Mouse (Mus musculus): Measurements from ENCODE around the gene Yy1. TPM values are rescaled to one million over a fixed set of nuclear protein-coding genes. Genes with fewer than 3 reads are reported as not detected.

Yy1 gene
- total and polyA plus RNA-seq, 2 experiments from 2014 or later = 8.8 to 33.8 TPM

GRCm38 (mm10) chr12:108761209-108761608 lies 31.6 kb upstream of the Yy1 start:
- TF ChIP-seq CTCF (IDR thresholded peaks at IDR 0.05; ENCODE audit: low read depth) = no peak
- Histone ChIP-seq H3K27me3 (ENCODE audit: insufficient read depth, low read length) (no peaks in the 10 kb centered on the region), H3K27ac (ENCODE audit: low read depth, low read length) (no peak overlapping the region), H3K36me3 (ENCODE audit: insufficient read depth) (no peaks in the 10 kb centered on the region), H3K9ac (no peak overlapping the region), H3K4me2 (ENCODE audit: low read depth) (no peak overlapping the region), H3K4me1 (ENCODE audit: insufficient read depth) (no peaks in the 10 kb centered on the region; the same call in 1 of the 2 replicates), H3K9me3 (ENCODE audit: low read length) (no peaks in the 10 kb centered on the region), H3K4me3 (ENCODE audit: low read depth, low read length) (no peak overlapping the region)
- ATAC-seq (no peak), DNase-seq (no peak)
- WGBS = 80% methylated on average over 4 of the region's 4 CpGs

- H3K27me3 ChIP-seq (ENCODE audit: insufficient read depth, low read length) = no peaks in the 10 kb centered on the region
- H3K9me3 ChIP-seq (ENCODE audit: low read length) = no peaks in the 10 kb centered on the region
- no peak for ATAC-seq
- H3K36me3 ChIP-seq (ENCODE audit: insufficient read depth) = no peaks in the 10 kb centered on the region
- TF ChIP-seq CTCF (IDR thresholded peaks at IDR 0.05; ENCODE audit: low read depth) = no peak
- no peak overlapping the region for H3K9ac ChIP-seq
- no peak overlapping the region for H3K27ac ChIP-seq (ENCODE audit: low read depth, low read length)
- DNase-seq = no peak
- WGBS = 79% methylated on average over 4 of the region's 4 CpGs
- no peak overlapping the region for H3K4me3 ChIP-seq (ENCODE audit: low read depth, low read length)
- H3K4me2 ChIP-seq (ENCODE audit: low read depth) = no peak overlapping the region
- H3K4me1 ChIP-seq (ENCODE audit: insufficient read depth) = no peaks in the 10 kb centered on the region; the same call in 1 of the 2 replicates
Observed at GRCm38 (mm10) chr12:108761665-108762064, 31.1 kb upstream of the Yy1 start.

- no peak for ATAC-seq
- 72% methylated on average over 9 of the region's 9 CpGs for WGBS
- H3K4me1 ChIP-seq (ENCODE audit: insufficient read depth) = no peaks in the 10 kb centered on the region; the same call in 1 of the 2 replicates
Observed at GRCm38 (mm10) chr12:108763057-108763796, 29.5 kb upstream of the Yy1 start.

GRCm38 (mm10) chr12:108764917-108765678 lies 27.7 kb upstream of the Yy1 start:
- Histone ChIP-seq H3K27ac (ENCODE audit: low read depth, low read length) (0 out of 2 replicates have a peak overlapping the region, but pooled peaks have one; percentile 3), H3K9me3 (ENCODE audit: low read length) (no peaks in the 10 kb centered on the region), H3K27me3 (ENCODE audit: insufficient read depth, low read length) (no peaks in the 10 kb centered on the region), H3K4me2 (ENCODE audit: low read depth) (peak overlapping the region; percentile 25), H3K4me3 (ENCODE audit: low read depth, low read length) (no peak overlapping the region), H3K9ac (no peak overlapping the region), H3K4me1 (ENCODE audit: insufficient read depth) (no peaks in the 10 kb centered on the region; the same call in 1 of the 2 replicates), H3K36me3 (ENCODE audit: insufficient read depth) (no peaks in the 10 kb centered on the region)
- 73% methylated on average over 22 of the region's 22 CpGs for WGBS
- no peak for TF ChIP-seq CTCF (IDR thresholded peaks at IDR 0.05; ENCODE audit: low read depth)
- DNase-seq (no peak), ATAC-seq (no peak)

More at GRCm38 (mm10) chr12:108763057-108763796, 29.5 kb upstream of the Yy1 start:
- H3K4me2 ChIP-seq (ENCODE audit: low read depth) = no peak overlapping the region
- no peak overlapping the region for H3K4me3 ChIP-seq (ENCODE audit: low read depth, low read length)
- H3K9ac ChIP-seq = no peak overlapping the region
- no peaks in the 10 kb centered on the region for H3K9me3 ChIP-seq (ENCODE audit: low read length)
- peak; percentile 18; the same call in 1 of the 2 replicates for TF ChIP-seq CTCF (IDR thresholded peaks at IDR 0.05; ENCODE audit: low read depth)
- no peaks in the 10 kb centered on the region for H3K36me3 ChIP-seq (ENCODE audit: insufficient read depth)
- H3K27ac ChIP-seq (ENCODE audit: low read depth, low read length) = no peak overlapping the region
- no peak for DNase-seq
- H3K27me3 ChIP-seq (ENCODE audit: insufficient read depth, low read length) = no peaks in the 10 kb centered on the region

- H3K4me3 ChIP-seq (ENCODE audit: low read depth, low read length) = no peak overlapping the region
- H3K9me3 ChIP-seq (ENCODE audit: low read length) = no peaks in the 10 kb centered on the region
Observed at GRCm38 (mm10) chr12:108765751-108766221, 27.0 kb upstream of the Yy1 start.

GRCm38 (mm10) chr12:108766316-108766715 lies 26.5 kb upstream of the Yy1 start:
- ATAC-seq (no peak), DNase-seq (no peak)
- 58% methylated on average over 10 of the region's 10 CpGs for WGBS
- H3K4me1 ChIP-seq (ENCODE audit: insufficient read depth) = no peaks in the 10 kb centered on the region; the same call in 1 of the 2 replicates
- H3K4me3 ChIP-seq (ENCODE audit: low read depth, low read length) = no peak overlapping the region
- H3K9me3 ChIP-seq (ENCODE audit: low read length) = no peaks in the 10 kb centered on the region
- H3K27ac ChIP-seq (ENCODE audit: low read depth, low read length) = peak overlapping the region; percentile 24; the same call in 1 of the 2 replicates
- no peaks in the 10 kb centered on the region for H3K27me3 ChIP-seq (ENCODE audit: insufficient read depth, low read length)
- no peak overlapping the region for H3K9ac ChIP-seq
- no peak for TF ChIP-seq CTCF (IDR thresholded peaks at IDR 0.05; ENCODE audit: low read depth)
- H3K36me3 ChIP-seq (ENCODE audit: insufficient read depth) = no peaks in the 10 kb centered on the region
- H3K4me2 ChIP-seq (ENCODE audit: low read depth) = peak overlapping the region; percentile 25; the same call in 1 of the 2 replicates

More at GRCm38 (mm10) chr12:108765751-108766221, 27.0 kb upstream of the Yy1 start:
- no peak for TF ChIP-seq CTCF (IDR thresholded peaks at IDR 0.05; ENCODE audit: low read depth)
- Histone ChIP-seq H3K9ac (no peak overlapping the region), H3K4me2 (ENCODE audit: low read depth) (peak overlapping the region; percentile 25), H3K36me3 (ENCODE audit: insufficient read depth) (no peaks in the 10 kb centered on the region), H3K27me3 (ENCODE audit: insufficient read depth, low read length) (no peaks in the 10 kb centered on the region), H3K4me1 (ENCODE audit: insufficient read depth) (no peaks in the 10 kb centered on the region; the same call in 1 of the 2 replicates), H3K27ac (ENCODE audit: low read depth, low read length) (peak overlapping the region; percentile 24; the same call in 1 of the 2 replicates)
- peak; percentile 59 for ATAC-seq
- DNase-seq = no peak
- WGBS = 31% methylated on average over 14 of the region's 14 CpGs

All from forebrain, postnatal 0 days (tissue).